Mouse (Mus musculus): ENCODE measurements around the gene Rxfp3. TPM values are rescaled to one million over a fixed set of nuclear protein-coding genes. Genes with fewer than 3 reads are reported as not detected.

The Rxfp3 gene
- polyA plus RNA-seq (2015; fragmentation: Nextera tagmentation; extraction: Ambion mirVana), result 0.05 and 0.12 TPM in 2 replicates

- Histone ChIP-seq H3K9me3 (ENCODE audit: control insufficient read depth) (no peaks in the 10 kb centered on the region), H3K9ac (ENCODE audit: low read depth, low read length) (no peak within 1 kb of the TSS), H3K4me1 (replicated peaks; ENCODE audit: control insufficient read depth, insufficient read depth, low read length) (0 out of 2 replicates have a peak, but pooled peaks cover 4% of the 10 kb centered on the region), H3K27me3 (replicated peaks; ENCODE audit: control insufficient read depth, insufficient read depth, low read length) (peaks cover 43% of the 10 kb centered on the region), H3K4me2 (replicated peaks; ENCODE audit: low read depth) (peak within 1 kb of the TSS; percentile 58), H3K4me3 (ENCODE audit: low read depth, low read length) (peak within 1 kb of the TSS; percentile 31), H3K36me3 (ENCODE audit: control insufficient read depth, insufficient read depth) (no peaks in the 10 kb centered on the region), H3K27ac (ENCODE audit: low read depth, low read length) (no peak within 1 kb of the TSS)
- WGBS, result 4% methylated on average over 16 of the region's 16 CpGs
- no peak for ATAC-seq
- TF ChIP-seq CTCF (IDR thresholded peaks at IDR 0.05; ENCODE audit: low read depth), result no peak
Observed at GRCm38 (mm10) chr15:11037711-11038110, at the start of gene Rxfp3. Gene Rxfp3, minus strand, starts transcription at chr15:11037991.

DNA sequence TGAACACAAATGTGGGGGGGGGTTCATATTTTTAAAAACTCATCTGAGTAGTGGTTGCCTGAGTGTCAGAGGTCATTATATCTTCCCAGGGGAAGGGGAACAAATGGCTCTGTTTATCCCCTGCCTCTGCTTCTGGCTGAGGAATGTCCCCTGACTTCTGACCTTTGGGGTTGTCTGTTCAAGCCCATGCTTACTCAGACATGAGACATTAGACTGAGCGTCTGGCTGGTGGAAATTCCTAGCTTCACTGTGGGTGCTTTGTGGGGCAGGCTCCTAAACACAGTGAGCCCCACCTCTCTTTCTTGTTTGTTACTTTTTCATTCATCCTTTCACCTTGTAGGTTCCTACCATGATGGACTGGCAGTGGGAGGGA is 47.2 kb upstream of the Rxfp3 start:
- ATAC-seq, result no peak
- H3K9ac ChIP-seq (ENCODE audit: low read depth, low read length), result no peak overlapping the region
- no peaks in the 10 kb centered on the region for H3K27me3 ChIP-seq (replicated peaks; ENCODE audit: control insufficient read depth, insufficient read depth, low read length)
- no peak overlapping the region for H3K4me3 ChIP-seq (ENCODE audit: low read depth, low read length)
- no peak for TF ChIP-seq CTCF (IDR thresholded peaks at IDR 0.05; ENCODE audit: low read depth)
- H3K4me2 ChIP-seq (replicated peaks; ENCODE audit: low read depth), result no peak overlapping the region
- no peak overlapping the region for H3K27ac ChIP-seq (ENCODE audit: low read depth, low read length)
- no peaks in the 10 kb centered on the region for H3K9me3 ChIP-seq (ENCODE audit: control insufficient read depth)
- no peaks in the 10 kb centered on the region for H3K36me3 ChIP-seq (ENCODE audit: control insufficient read depth, insufficient read depth)
- no peaks in the 10 kb centered on the region for H3K4me1 ChIP-seq (replicated peaks; ENCODE audit: control insufficient read depth, insufficient read depth, low read length)
- 47% methylated on average over 1 of the region's 1 CpGs for WGBS

DNA sequence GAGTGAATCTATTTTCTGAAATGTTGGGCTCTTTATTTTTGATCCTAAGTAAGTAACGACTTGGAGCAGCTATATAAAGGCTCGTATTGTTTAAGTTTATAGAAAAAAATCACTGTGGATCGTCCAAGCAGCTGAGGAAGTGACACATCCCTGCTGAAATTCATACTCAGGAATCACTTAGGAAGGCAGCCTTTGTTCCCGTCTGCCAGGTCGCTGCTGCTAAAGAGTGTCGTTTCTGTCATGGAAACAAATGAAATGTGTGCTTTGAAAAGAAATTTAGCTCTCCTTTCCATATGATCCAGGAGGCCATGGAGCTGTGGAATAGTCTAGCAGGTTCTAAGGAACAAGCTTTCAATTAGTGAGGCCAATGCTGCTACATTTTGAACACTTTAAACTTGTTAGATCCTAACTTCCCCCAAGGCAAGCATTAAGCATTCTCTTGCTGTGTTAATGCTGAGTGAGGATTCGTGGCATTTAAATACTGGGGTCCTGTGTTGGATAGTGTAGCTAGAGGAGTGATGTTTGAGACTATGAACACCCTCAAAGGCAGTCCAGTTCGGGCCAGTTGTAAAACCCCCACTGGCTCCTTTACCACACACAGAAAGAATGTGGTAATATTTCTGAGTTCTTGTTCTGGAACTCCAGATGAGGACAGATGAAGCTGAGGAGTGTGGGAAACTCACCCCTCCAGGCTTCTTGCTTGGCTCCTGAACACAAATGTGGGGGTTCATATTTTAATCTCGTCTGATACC is 46.6 kb upstream of the Rxfp3 start:
- H3K27ac ChIP-seq (ENCODE audit: low read depth, low read length), result no peak overlapping the region
- no peak for ATAC-seq
- H3K4me2 ChIP-seq (replicated peaks; ENCODE audit: low read depth), result no peak overlapping the region
- TF ChIP-seq CTCF (IDR thresholded peaks at IDR 0.05; ENCODE audit: low read depth), result no peak
- no peak overlapping the region for H3K4me3 ChIP-seq (ENCODE audit: low read depth, low read length)
- H3K4me1 ChIP-seq (replicated peaks; ENCODE audit: control insufficient read depth, insufficient read depth, low read length), result no peaks in the 10 kb centered on the region
- no peaks in the 10 kb centered on the region for H3K27me3 ChIP-seq (replicated peaks; ENCODE audit: control insufficient read depth, insufficient read depth, low read length)
- WGBS, result 46% methylated on average over 9 of the region's 9 CpGs
- H3K9ac ChIP-seq (ENCODE audit: low read depth, low read length), result no peak overlapping the region
- no peaks in the 10 kb centered on the region for H3K9me3 ChIP-seq (ENCODE audit: control insufficient read depth)
- H3K36me3 ChIP-seq (ENCODE audit: control insufficient read depth, insufficient read depth), result no peaks in the 10 kb centered on the region

GRCm38 (mm10) chr15:11083678-11084077 is 45.9 kb upstream of the Rxfp3 start:
- Histone ChIP-seq H3K27ac (ENCODE audit: low read depth, low read length) (no peak overlapping the region), H3K4me2 (replicated peaks; ENCODE audit: low read depth) (no peak overlapping the region), H3K36me3 (ENCODE audit: control insufficient read depth, insufficient read depth) (no peaks in the 10 kb centered on the region), H3K9ac (ENCODE audit: low read depth, low read length) (no peak overlapping the region), H3K4me1 (replicated peaks; ENCODE audit: control insufficient read depth, insufficient read depth, low read length) (no peaks in the 10 kb centered on the region), H3K4me3 (ENCODE audit: low read depth, low read length) (no peak overlapping the region), H3K27me3 (replicated peaks; ENCODE audit: control insufficient read depth, insufficient read depth, low read length) (no peaks in the 10 kb centered on the region), H3K9me3 (ENCODE audit: control insufficient read depth) (no peaks in the 10 kb centered on the region)
- WGBS, result 99% methylated on average over 3 of the region's 3 CpGs
- TF ChIP-seq CTCF (IDR thresholded peaks at IDR 0.05; ENCODE audit: low read depth), result no peak
- no peak for ATAC-seq

- H3K36me3 ChIP-seq (ENCODE audit: control insufficient read depth, insufficient read depth), result no peaks in the 10 kb centered on the region
- H3K9ac ChIP-seq (ENCODE audit: low read depth, low read length), result no peak overlapping the region
- 74% methylated on average over 8 of the region's 8 CpGs for WGBS
- no peaks in the 10 kb centered on the region for H3K27me3 ChIP-seq (replicated peaks; ENCODE audit: control insufficient read depth, insufficient read depth, low read length)
- H3K4me3 ChIP-seq (ENCODE audit: low read depth, low read length), result no peak overlapping the region
- no peaks in the 10 kb centered on the region for H3K4me1 ChIP-seq (replicated peaks; ENCODE audit: control insufficient read depth, insufficient read depth, low read length)
- ATAC-seq, result no peak
- TF ChIP-seq CTCF (IDR thresholded peaks at IDR 0.05; ENCODE audit: low read depth), result no peak
- no peak overlapping the region for H3K4me2 ChIP-seq (replicated peaks; ENCODE audit: low read depth)
- no peaks in the 10 kb centered on the region for H3K9me3 ChIP-seq (ENCODE audit: control insufficient read depth)
- no peak overlapping the region for H3K27ac ChIP-seq (ENCODE audit: low read depth, low read length)
Observed at GRCm38 (mm10) chr15:11082961-11083569, 45.3 kb upstream of the Rxfp3 start.

GRCm38 (mm10) chr15:11075726-11076361 is 38.1 kb upstream of the Rxfp3 start:
- Histone ChIP-seq H3K4me2 (replicated peaks; ENCODE audit: low read depth) (no peak overlapping the region), H3K36me3 (ENCODE audit: control insufficient read depth, insufficient read depth) (no peaks in the 10 kb centered on the region), H3K27ac (ENCODE audit: low read depth, low read length) (no peak overlapping the region), H3K4me1 (replicated peaks; ENCODE audit: control insufficient read depth, insufficient read depth, low read length) (no peaks in the 10 kb centered on the region), H3K9ac (ENCODE audit: low read depth, low read length) (no peak overlapping the region), H3K27me3 (replicated peaks; ENCODE audit: control insufficient read depth, insufficient read depth, low read length) (no peaks in the 10 kb centered on the region), H3K9me3 (ENCODE audit: control insufficient read depth) (no peaks in the 10 kb centered on the region), H3K4me3 (ENCODE audit: low read depth, low read length) (no peak overlapping the region)
- ATAC-seq, result no peak
- no peak for TF ChIP-seq CTCF (IDR thresholded peaks at IDR 0.05; ENCODE audit: low read depth)
- WGBS, result 84% methylated on average over 3 of the region's 3 CpGs
